Mouse (Mus musculus) stomach, adult 2 months (tissue): ENCODE measurements around the gene Gpn2. TPM values are rescaled to one million over a fixed set of nuclear protein-coding genes. Genes with fewer than 3 reads are reported as not detected.

Experiments
- polyA plus RNA-seq: library from polyadenylated mRNA; depleted of rRNA; stranded (reverse); fragments of >200 nt; gene quantifications from 2 replicates; pipeline ENCODE4 v1.2.3, GENCODE M21; 2012; rRNA removed

The Gpn2 gene
- 26.8 and 39.3 TPM in 2 replicates for polyA plus RNA-seq

DNA sequence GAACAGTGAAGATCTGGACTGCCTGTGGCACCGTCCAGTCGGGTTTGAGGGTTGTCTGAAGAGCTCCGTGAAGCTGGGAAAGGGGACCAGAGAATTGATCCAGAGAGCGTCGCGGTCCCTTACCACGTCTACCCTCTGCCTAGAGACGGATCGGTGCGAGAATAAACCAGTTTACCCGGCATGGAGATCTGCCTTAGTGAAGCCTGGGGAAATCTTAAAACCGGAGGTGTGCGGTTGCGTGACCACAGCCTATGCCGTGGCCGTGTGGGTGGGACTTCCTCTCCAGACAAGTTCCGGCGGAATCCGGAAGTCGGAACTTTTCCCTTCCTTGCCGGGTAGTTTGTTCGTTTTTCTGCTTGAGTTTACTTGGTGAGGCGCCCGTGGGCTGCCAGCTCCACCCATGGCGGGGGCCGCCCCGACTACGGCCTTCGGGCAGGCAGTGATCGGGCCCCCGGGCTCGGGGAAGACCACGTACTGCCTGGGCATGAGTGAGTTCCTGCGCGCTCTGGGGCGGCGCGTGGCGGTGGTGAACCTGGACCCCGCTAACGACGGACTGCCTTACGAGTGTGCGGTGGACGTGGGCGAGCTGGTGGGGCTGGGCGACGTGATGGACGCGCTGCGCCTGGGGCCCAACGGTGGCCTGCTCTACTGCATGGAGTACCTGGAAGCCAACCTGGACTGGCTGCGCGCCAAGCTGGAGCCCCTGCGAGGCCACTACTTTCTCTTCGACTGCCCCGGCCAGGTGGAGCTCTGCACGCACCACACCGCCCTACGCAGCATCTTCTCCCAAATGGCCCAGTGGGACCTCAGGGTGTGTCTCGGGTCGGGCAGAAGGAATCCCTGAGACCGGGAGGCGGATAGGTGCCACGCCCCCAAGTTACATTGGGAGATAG is at the start of gene Gpn2:
Gene Gpn2, plus strand, starts transcription at position 304 of the 893 bp plus-strand sequence.

DNA sequence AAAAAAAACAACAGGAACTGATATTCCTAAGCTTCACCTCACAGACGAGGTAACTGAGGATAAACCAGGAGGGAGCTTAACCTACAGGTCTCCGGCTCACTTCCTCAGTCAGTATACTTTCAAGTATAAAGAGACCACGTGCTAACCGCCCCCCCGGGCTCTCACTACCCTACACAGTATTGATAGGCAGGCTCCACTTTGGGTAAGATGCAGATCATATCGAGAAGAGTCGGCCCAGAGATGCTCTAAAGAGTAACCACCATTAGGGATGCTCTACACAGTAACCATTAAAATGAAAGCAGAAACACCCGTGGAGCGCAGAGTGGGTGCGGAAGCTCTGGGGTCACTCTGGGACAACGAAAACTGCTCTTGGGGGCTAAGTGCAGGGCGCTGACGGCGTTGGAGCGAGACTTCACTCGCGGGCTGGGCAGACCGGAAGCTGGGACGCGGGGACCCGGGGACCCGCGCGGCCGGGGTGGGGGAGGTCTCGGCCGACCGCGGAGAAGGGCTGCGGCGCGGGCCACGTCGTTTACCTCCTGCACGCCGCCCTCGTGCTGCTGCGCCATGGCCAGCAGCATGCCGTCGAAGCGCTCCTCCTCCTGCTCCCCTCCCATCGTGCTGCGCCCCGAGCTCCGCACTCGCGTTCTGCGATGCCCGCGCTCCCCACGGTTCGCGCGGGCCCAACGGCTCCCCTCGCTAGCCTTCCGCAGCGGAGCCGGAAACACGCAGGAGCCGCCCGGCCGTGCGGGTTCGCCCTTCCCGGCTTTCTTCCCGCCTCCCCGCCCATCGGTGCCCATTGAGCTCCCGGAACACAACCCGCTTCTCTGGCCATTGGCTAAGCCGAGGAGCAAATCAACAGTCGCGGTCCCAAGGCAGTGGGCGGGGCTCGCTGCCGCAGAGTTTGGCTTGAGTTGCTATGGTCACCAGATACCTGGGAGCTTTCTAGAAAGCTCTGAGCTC is 38.6 kb upstream of the Gpn2 start, which contains the start of gene Nudc:
Gene Nudc, minus strand, starts transcription at position 725 of the 960 bp plus-strand sequence.

DNA sequence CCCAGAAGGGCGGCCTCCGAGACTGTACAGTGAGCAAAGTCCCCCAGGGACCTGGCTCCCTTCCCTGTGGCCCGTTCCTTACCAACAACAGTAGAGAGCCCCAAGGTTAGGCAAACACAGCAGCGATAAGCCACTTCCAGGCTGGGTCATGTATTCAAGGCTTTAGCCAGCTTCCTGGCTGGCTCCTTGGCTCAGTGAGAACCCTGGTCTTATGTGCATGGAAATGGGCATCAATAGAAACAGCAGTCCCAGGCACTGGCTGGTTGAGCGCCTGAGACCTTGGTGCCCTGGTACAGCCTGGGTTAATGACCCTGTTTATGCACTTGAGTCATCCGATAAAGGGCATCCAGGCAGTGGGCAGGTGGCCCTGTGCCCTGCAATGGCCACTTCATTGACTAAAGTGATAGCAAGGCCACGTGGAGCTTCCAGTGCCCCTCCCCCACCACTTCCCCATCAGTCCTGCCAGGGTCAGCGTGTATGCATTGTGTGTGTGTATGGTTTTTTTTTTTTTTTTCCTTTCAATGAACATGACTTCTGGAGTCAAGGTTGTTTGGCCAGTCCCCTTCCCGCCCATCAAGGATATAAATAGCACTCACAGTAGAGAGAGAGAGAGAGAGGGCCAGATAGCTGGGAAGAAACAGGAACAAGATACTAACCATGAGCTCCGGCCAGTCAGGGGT is 31.3 kb upstream of the Gpn2 start, which contains the start of gene Nr0b2:
Gene Nr0b2, plus strand, starts transcription at position 609 of the 680 bp plus-strand sequence.

DNA sequence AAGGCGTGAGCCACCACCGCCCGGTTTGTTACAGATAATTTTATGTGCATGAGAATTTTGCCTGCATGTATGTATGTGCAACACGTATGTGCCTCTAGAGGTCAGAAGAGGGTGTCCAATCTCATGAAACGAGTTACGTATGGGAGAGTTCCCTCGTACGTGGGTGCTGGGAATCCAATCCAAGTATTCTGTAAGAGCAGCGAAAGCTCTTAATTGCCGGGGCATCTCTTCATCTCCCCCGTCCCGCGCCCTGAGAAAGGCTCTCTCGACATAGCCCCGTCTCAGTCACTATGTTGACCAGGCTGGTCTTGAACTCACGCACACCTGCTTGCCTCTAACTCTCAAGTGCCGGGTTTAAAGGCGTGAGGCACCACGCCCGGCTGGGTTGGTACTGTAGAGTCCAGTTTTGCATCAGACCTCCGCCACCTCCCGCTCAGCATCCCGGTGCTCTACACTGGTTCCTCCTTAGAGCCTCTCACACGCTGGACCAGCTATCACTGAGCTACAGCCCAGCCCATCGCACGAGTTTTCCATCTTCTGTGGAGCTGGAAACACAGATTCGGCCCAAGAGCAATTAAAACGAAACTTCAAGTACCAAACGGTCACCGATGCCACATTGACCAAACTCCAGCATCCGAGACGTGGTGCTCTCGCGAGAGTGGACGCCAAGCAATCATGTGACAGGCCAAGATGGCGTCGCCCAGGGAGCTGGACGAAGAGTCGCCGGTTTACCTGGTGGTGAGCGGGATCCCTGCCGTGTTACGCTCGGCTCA is 9.9 kb upstream of the Gpn2 start, which contains the start of gene Gpatch3:
Gene Gpatch3, plus strand, starts transcription at position 676 of the 773 bp plus-strand sequence.

DNA sequence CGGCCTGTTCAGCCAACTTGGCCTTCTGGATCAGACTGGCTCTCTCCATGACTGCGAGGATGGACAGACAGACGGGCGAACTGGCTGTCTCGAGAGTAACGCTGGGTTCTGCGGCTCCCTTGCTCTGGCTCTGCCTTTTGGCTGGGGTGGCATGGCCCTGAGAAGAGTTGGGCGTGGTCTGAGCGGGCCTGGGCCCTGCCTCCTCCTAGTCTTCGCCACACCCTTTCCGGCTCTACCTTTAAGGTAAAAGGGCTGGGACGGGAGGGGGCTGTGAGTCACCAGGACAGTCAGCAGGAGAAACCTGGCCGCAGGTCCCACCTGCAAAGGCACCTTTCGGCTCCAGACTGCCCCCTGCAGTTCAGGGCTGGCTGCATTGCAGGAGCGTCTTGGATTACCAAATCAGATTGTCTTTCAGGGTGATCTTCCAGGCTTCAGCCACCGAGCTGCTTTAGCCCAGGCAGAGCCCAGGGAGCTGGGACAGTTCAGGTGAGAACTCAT is 17.6 kb downstream of the Gpn2 start, which contains the start of gene Sfn:
Gene Sfn, minus strand, starts transcription at position 448 of the 498 bp plus-strand sequence.

Other genes starting within 250 kb of the Gpn2 start
- gene Wdtc1, start 230.9 kb upstream of the Gpn2 start, polyA plus RNA-seq = 25.4 and 25.7 TPM in 2 replicates
- gene Slc9a1, start 214.7 kb upstream of the Gpn2 start, polyA plus RNA-seq = 114 and 144 TPM in 2 replicates
- 15.0 and 35.0 TPM in 2 replicates for gene Tent5b, start 104.2 kb upstream of the Gpn2 start, polyA plus RNA-seq
- gene Trnp1, start 85.8 kb upstream of the Gpn2 start, polyA plus RNA-seq = 9.6 and 21.2 TPM in 2 replicates
- gene Kdf1, start 65.4 kb upstream of the Gpn2 start, polyA plus RNA-seq = 33.3 and 37.0 TPM in 2 replicates
- 10.3 TPM in 2 replicates for gene Nudc, start 38.4 kb upstream of the Gpn2 start, polyA plus RNA-seq
- 14.8 and 32.2 TPM in 2 replicates for gene Nr0b2, start 31.0 kb upstream of the Gpn2 start, polyA plus RNA-seq
- gene Gpatch3, start 9.6 kb upstream of the Gpn2 start, polyA plus RNA-seq = 3.0 and 4.2 TPM in 2 replicates
- 216 and 251 TPM in 2 replicates for gene Sfn, start 17.8 kb downstream of the Gpn2 start, polyA plus RNA-seq
- 16.2 and 20.2 TPM in 2 replicates for gene Zdhhc18, start 65.8 kb downstream of the Gpn2 start, polyA plus RNA-seq
- gene Pigv, start 88.3 kb downstream of the Gpn2 start, polyA plus RNA-seq = 5.0 and 5.5 TPM in 2 replicates
- gene Arid1a, start 172.4 kb downstream of the Gpn2 start, polyA plus RNA-seq = 16.7 and 22.6 TPM in 2 replicates